Mouse (Mus musculus) heart, embryonic 11.5 days (tissue): ENCODE measurements around the gene 4930453N24Rik. TPM values are rescaled to one million over a fixed set of nuclear protein-coding genes. Genes with fewer than 3 reads are reported as not detected.

Source experiments
- ATAC-seq: fragments of 200-750 bp; cut with Nextera tagmentation; replicated peaks from 2 replicates; pipeline ENCODE4 v1.8.0; 2017; ENCODE audit warnings: moderate library complexity; ENCODE audit not compliant: insufficient number of reproducible peaks, low FRiP score, low TSS enrichment
- H3K27ac ChIP-seq: fragments of 300-500 bp; sonication (generic); 2 replicates; pipeline ENCODE4 v1.5.1; 2014; ENCODE audit warnings: mild to moderate bottlenecking, low read depth, low read length
- H3K27me3 ChIP-seq: fragments of 300-500 bp; sonication (generic); 2 replicates; pipeline ENCODE4 v1.6.1; 2014; ENCODE audit warnings: mild to moderate bottlenecking, low read length, mixed read lengths; ENCODE audit not compliant: control insufficient read depth, insufficient read depth
- H3K36me3 ChIP-seq: fragments of 300-500 bp; sonication (generic); 2 replicates; pipeline ENCODE4 v1.6.1; 2014; ENCODE audit warnings: mild to moderate bottlenecking, low read length, moderate library complexity, mixed read lengths; ENCODE audit not compliant: control insufficient read depth, insufficient read depth
- H3K4me1 ChIP-seq: fragments of 300-500 bp; sonication (generic); 2 replicates; pipeline ENCODE4 v1.6.1; 2014; ENCODE audit warnings: low read length; ENCODE audit not compliant: control insufficient read depth, insufficient read depth
- H3K4me2 ChIP-seq: fragments of 300-500 bp; sonication (generic); 2 replicates; pipeline ENCODE4 v1.6.1; 2014; ENCODE audit warnings: mild to moderate bottlenecking, moderate library complexity
- H3K4me3 ChIP-seq: fragments of 300-500 bp; sonication (generic); 2 replicates; pipeline ENCODE4 v1.5.1; 2014; ENCODE audit warnings: low read depth, low read length
- H3K9ac ChIP-seq: fragments of 300-500 bp; sonication (generic); 2 replicates; pipeline ENCODE4 v1.6.1; 2014; ENCODE audit warnings: mild to moderate bottlenecking, low read depth, low read length, moderate library complexity
- H3K9me3 ChIP-seq: fragments of 300-500 bp; sonication (generic); replicated peaks from 2 replicates; pipeline ENCODE4 v1.6.1; 2016; ENCODE audit warnings: low read length; ENCODE audit not compliant: control insufficient read depth
- WGBS: fragments of 180-500 bp; shearing (Covaris S2); extraction: QIAGEN DNeasy Blood & Tissue Kit; methylation state at CpG from one replicate; pipeline ENCODE4 v1.1.7; 2014; ENCODE audit not compliant: insufficient replicate concordance; 5-methylcytosine and 5-hydroxymethylcytosine counted together
- polyA plus RNA-seq: library from polyadenylated mRNA; unstranded; fragments of >200 nt; fragmentation: Nextera tagmentation; extraction: Ambion mirVana; gene quantifications from 2 replicates; pipeline ENCODE4 v1.2.1, GENCODE M21; 2014

Gene 4930453N24Rik
- polyA plus RNA-seq, 1 experiment from 2014 or later, result 22.3 TPM

- H3K4me2 ChIP-seq, result no peak overlapping the region
- no peak overlapping the region for H3K27ac ChIP-seq
- 10% methylated on average over 10 of the region's 10 CpGs for WGBS
- no peak for ATAC-seq
- H3K9ac ChIP-seq, result no peak overlapping the region
- no peaks in the 10 kb centered on the region for H3K4me1 ChIP-seq
- no peaks in the 10 kb centered on the region for H3K9me3 ChIP-seq
- H3K36me3 ChIP-seq, result no peaks in the 10 kb centered on the region
- H3K4me3 ChIP-seq, result no peak overlapping the region
- H3K27me3 ChIP-seq, result no peaks in the 10 kb centered on the region
Observed at GRCm38 (mm10) chr16:64748237-64748636, 22.7 kb downstream of the 4930453N24Rik start.

- no peak for ATAC-seq
- 70% methylated on average over 4 of the region's 4 CpGs for WGBS
- no peak overlapping the region for H3K9ac ChIP-seq
- no peaks in the 10 kb centered on the region for H3K27me3 ChIP-seq
- H3K27ac ChIP-seq, result no peak overlapping the region
- H3K4me1 ChIP-seq, result no peaks in the 10 kb centered on the region
- no peaks in the 10 kb centered on the region for H3K36me3 ChIP-seq
- H3K9me3 ChIP-seq, result no peaks in the 10 kb centered on the region
- H3K4me2 ChIP-seq, result no peak overlapping the region
- H3K4me3 ChIP-seq, result no peak overlapping the region
Observed at GRCm38 (mm10) chr16:64745089-64745488, 25.9 kb downstream of the 4930453N24Rik start.

- H3K27ac ChIP-seq, result no peak overlapping the region
Observed at GRCm38 (mm10) chr16:64737289-64737688, 33.7 kb downstream of the 4930453N24Rik start.

GRCm38 (mm10) chr16:64723273-64724057 lies 47.5 kb downstream of the 4930453N24Rik start:
- Histone ChIP-seq H3K27me3 (no peaks in the 10 kb centered on the region), H3K4me1 (no peaks in the 10 kb centered on the region), H3K4me3 (no peak overlapping the region), H3K9ac (no peak overlapping the region), H3K27ac (no peak overlapping the region), H3K36me3 (no peaks in the 10 kb centered on the region), H3K4me2 (no peak overlapping the region), H3K9me3 (no peaks in the 10 kb centered on the region)
- peak; percentile 73 for ATAC-seq
- 41% methylated on average over 4 of the region's 4 CpGs for WGBS

More at GRCm38 (mm10) chr16:64737289-64737688, 33.7 kb downstream of the 4930453N24Rik start:
- H3K4me1 ChIP-seq, result no peaks in the 10 kb centered on the region
- ATAC-seq, result no peak
- no peak overlapping the region for H3K4me3 ChIP-seq
- no peaks in the 10 kb centered on the region for H3K9me3 ChIP-seq
- WGBS, result 83% methylated on average over 5 of the region's 5 CpGs
- H3K36me3 ChIP-seq, result no peaks in the 10 kb centered on the region
- no peaks in the 10 kb centered on the region for H3K27me3 ChIP-seq
- H3K4me2 ChIP-seq, result no peak overlapping the region
- no peak overlapping the region for H3K9ac ChIP-seq

GRCm38 (mm10) chr16:64721542-64721941 lies 49.4 kb downstream of the 4930453N24Rik start:
- 84% methylated on average over 5 of the region's 5 CpGs for WGBS
- Histone ChIP-seq H3K9ac (no peak overlapping the region), H3K27ac (no peak overlapping the region), H3K4me3 (no peak overlapping the region), H3K27me3 (no peaks in the 10 kb centered on the region), H3K9me3 (no peaks in the 10 kb centered on the region), H3K4me2 (no peak overlapping the region), H3K4me1 (no peaks in the 10 kb centered on the region), H3K36me3 (no peaks in the 10 kb centered on the region)
- ATAC-seq, result no peak

- H3K27ac ChIP-seq, result no peak overlapping the region
- H3K36me3 ChIP-seq, result no peaks in the 10 kb centered on the region
- H3K9me3 ChIP-seq, result no peaks in the 10 kb centered on the region
- 74% methylated on average over 7 of the region's 7 CpGs for WGBS
- ATAC-seq, result no peak
- H3K4me1 ChIP-seq, result no peaks in the 10 kb centered on the region
- H3K4me3 ChIP-seq, result no peak overlapping the region
- H3K9ac ChIP-seq, result no peak overlapping the region
- H3K4me2 ChIP-seq, result no peak overlapping the region
- H3K27me3 ChIP-seq, result no peaks in the 10 kb centered on the region
Observed at GRCm38 (mm10) chr16:64719096-64719495, 51.9 kb downstream of the 4930453N24Rik start.

- ATAC-seq, result no peak
- H3K27me3 ChIP-seq, result no peaks in the 10 kb centered on the region
- 82% methylated on average over 10 of the region's 10 CpGs for WGBS
- no peaks in the 10 kb centered on the region for H3K4me1 ChIP-seq
- H3K4me3 ChIP-seq, result no peak overlapping the region
- H3K4me2 ChIP-seq, result no peak overlapping the region
- no peaks in the 10 kb centered on the region for H3K9me3 ChIP-seq
- H3K27ac ChIP-seq, result no peak overlapping the region
- no peaks in the 10 kb centered on the region for H3K36me3 ChIP-seq
- H3K9ac ChIP-seq, result no peak overlapping the region
Observed at GRCm38 (mm10) chr16:64717814-64718213, 53.1 kb downstream of the 4930453N24Rik start.

- Histone ChIP-seq H3K27ac (no peak overlapping the region), H3K4me3 (no peak overlapping the region), H3K36me3 (no peaks in the 10 kb centered on the region), H3K27me3 (no peaks in the 10 kb centered on the region), H3K9ac (no peak overlapping the region), H3K4me1 (no peaks in the 10 kb centered on the region), H3K4me2 (no peak overlapping the region), H3K9me3 (no peaks in the 10 kb centered on the region)
- 76% methylated on average over 6 of the region's 6 CpGs for WGBS
- no peak for ATAC-seq
Observed at GRCm38 (mm10) chr16:64711816-64712215, 59.1 kb downstream of the 4930453N24Rik start.
